Mouse (Mus musculus): ENCODE measurements around the gene Gabbr2. TPM values are rescaled to one million over a fixed set of nuclear protein-coding genes. Genes with fewer than 3 reads are reported as not detected.

Gene Gabbr2
- polyA plus RNA-seq, 1 experiment from 2014 or later = 13.3 TPM

DNA sequence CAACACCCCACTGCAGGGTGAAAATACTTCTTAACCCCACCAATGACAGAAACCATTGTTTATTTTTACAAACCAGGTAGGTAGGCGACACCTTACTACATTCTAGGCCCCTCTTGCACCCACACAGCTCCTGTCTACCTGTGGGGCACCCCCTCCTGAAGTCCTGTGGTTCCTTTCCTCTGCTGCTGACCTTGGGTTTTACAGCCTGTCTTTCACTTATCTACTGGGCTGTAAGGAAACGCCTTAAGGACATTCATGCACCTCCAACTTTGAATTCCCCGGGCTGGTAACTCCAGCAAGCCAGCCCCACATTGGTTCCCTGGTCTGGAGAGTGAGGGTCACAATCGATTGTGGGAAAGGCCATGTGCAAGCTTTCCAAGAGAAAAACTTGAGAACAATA is 34.7 kb downstream of the Gabbr2 start:
- H3K36me3 ChIP-seq (ENCODE audit: control insufficient read depth, insufficient read depth, low read length) = no peaks in the 10 kb centered on the region
- H3K27ac ChIP-seq (ENCODE audit: low read depth, low read length) = no peak overlapping the region
- H3K9ac ChIP-seq (ENCODE audit: low read depth, low read length) = no peak overlapping the region
- H3K4me1 ChIP-seq (ENCODE audit: control insufficient read depth, insufficient read depth, low read depth, low read length) = no peaks in the 10 kb centered on the region
- ATAC-seq = no peak
- H3K27me3 ChIP-seq (replicated peaks; ENCODE audit: control insufficient read depth, insufficient read depth, low read length) = no peaks in the 10 kb centered on the region
- no peaks in the 10 kb centered on the region for H3K9me3 ChIP-seq (ENCODE audit: control insufficient read depth, low read length)
- no peak overlapping the region for H3K4me2 ChIP-seq (ENCODE audit: low read length)
- WGBS = 76% methylated on average over 4 of the region's 4 CpGs
- no peak overlapping the region for H3K4me3 ChIP-seq (ENCODE audit: low read length)

DNA sequence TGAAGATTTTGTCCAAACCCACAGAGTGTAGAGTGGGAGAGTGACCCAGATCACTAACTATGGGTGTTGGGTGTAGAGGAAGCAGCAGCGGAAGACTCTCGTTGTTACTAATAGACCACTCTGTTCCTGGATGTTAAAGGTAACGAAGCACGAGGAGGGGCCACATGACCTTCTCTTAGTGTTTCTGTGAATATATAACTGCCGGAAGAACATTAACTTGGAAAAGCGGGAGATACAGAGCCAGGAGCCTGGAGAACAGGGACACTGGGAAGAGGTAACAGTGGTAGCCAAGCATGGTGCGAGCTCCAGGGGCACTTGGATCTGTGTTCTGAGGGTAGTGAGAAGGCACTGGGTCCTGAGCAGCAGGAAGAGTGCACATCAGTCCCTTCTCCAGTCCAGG is 38.7 kb downstream of the Gabbr2 start:
- Histone ChIP-seq H3K4me3 (ENCODE audit: low read length) (no peak overlapping the region), H3K27me3 (replicated peaks; ENCODE audit: control insufficient read depth, insufficient read depth, low read length) (no peaks in the 10 kb centered on the region), H3K4me2 (ENCODE audit: low read length) (no peak overlapping the region), H3K36me3 (ENCODE audit: control insufficient read depth, insufficient read depth, low read length) (no peaks in the 10 kb centered on the region), H3K9me3 (ENCODE audit: control insufficient read depth, low read length) (no peaks in the 10 kb centered on the region), H3K9ac (ENCODE audit: low read depth, low read length) (no peak overlapping the region), H3K27ac (ENCODE audit: low read depth, low read length) (no peak overlapping the region), H3K4me1 (ENCODE audit: control insufficient read depth, insufficient read depth, low read depth, low read length) (no peaks in the 10 kb centered on the region)
- no peak for ATAC-seq
- 84% methylated on average over 7 of the region's 7 CpGs for WGBS

DNA sequence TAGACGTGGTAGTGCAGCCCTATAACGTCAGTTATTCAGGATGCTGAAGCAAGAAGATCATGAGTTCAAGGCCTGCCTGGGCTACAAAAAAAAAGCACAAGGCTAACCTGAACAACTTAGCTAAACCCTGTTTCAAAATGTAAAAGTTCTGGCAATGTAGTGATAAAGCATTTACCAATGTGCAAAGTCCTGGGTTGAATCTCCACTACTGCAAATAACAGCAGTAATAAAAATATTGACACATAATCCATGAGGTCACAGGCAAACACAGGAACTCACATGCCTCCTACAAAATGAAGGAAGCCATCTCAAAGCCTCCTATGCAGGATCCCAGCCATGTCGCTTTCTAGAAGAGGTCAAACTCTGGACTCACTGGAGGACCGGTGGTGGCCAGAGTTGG is 39.1 kb downstream of the Gabbr2 start:
- WGBS = 91% methylated on average over 4 of the region's 4 CpGs
- H3K4me1 ChIP-seq (ENCODE audit: control insufficient read depth, insufficient read depth, low read depth, low read length) = no peaks in the 10 kb centered on the region
- no peaks in the 10 kb centered on the region for H3K9me3 ChIP-seq (ENCODE audit: control insufficient read depth, low read length)

DNA sequence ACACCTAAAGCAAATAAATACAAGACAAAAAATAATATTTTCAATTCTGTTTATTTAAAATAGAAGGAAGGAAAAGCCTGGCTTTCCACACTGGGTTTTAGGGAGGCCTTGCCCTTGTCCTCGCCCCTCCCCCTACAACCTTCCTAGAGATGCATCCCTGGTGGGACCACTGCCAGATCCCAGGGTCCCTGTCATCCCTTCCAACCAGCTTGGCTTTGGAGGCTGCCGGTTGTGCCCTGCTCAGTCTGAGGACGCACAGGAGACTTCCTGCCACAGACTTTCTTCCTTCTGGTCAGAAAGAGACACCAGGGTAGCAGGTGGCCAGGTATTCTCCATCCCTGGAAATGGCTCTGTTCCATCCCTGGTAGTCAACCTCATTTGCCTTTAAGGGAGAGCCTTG is 57.4 kb downstream of the Gabbr2 start:
- H3K4me1 ChIP-seq (ENCODE audit: control insufficient read depth, insufficient read depth, low read depth, low read length) = peaks cover 12% of the 10 kb centered on the region; the same call in 1 of the 2 replicates
- H3K9ac ChIP-seq (ENCODE audit: low read depth, low read length) = no peak overlapping the region
- no peak overlapping the region for H3K4me2 ChIP-seq (ENCODE audit: low read length)
- no peaks in the 10 kb centered on the region for H3K9me3 ChIP-seq (ENCODE audit: control insufficient read depth, low read length)
- 81% methylated on average over 3 of the region's 3 CpGs for WGBS
- H3K27me3 ChIP-seq (replicated peaks; ENCODE audit: control insufficient read depth, insufficient read depth, low read length) = no peaks in the 10 kb centered on the region
- H3K27ac ChIP-seq (ENCODE audit: low read depth, low read length) = no peak overlapping the region
- ATAC-seq = no peak
- H3K4me3 ChIP-seq (ENCODE audit: low read length) = no peak overlapping the region
- H3K36me3 ChIP-seq (ENCODE audit: control insufficient read depth, insufficient read depth, low read length) = no peaks in the 10 kb centered on the region

More for the DNA sequence above, 39.1 kb downstream of the Gabbr2 start:
- Histone ChIP-seq H3K27me3 (replicated peaks; ENCODE audit: control insufficient read depth, insufficient read depth, low read length) (no peaks in the 10 kb centered on the region), H3K27ac (ENCODE audit: low read depth, low read length) (no peak overlapping the region), H3K4me3 (ENCODE audit: low read length) (no peak overlapping the region), H3K36me3 (ENCODE audit: control insufficient read depth, insufficient read depth, low read length) (no peaks in the 10 kb centered on the region), H3K9ac (ENCODE audit: low read depth, low read length) (no peak overlapping the region), H3K4me2 (ENCODE audit: low read length) (no peak overlapping the region)
- no peak for ATAC-seq

DNA sequence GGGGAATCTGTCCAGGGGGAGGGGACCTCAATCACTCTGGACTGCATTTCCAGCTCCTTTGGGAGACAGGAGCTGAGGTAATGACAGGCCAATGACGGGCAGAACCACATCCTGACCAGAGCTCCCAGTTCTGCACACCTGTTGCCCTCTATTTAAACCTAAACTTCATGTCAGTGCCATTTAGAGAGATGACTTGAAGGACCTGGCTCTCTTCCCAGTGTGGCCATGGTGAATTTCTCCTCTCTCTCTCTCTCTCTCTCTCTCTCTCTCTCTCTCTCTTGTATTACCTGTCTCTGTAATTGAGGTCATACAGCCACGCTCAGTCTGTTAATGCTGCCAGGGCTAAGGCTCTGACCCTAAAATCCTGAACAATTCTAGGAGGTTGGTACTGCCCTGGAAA is 58.1 kb downstream of the Gabbr2 start:
- H3K9ac ChIP-seq (ENCODE audit: low read depth, low read length) = no peak overlapping the region
- H3K36me3 ChIP-seq (ENCODE audit: control insufficient read depth, insufficient read depth, low read length) = no peaks in the 10 kb centered on the region
- 66% methylated on average over 2 of the region's 2 CpGs for WGBS
- H3K4me2 ChIP-seq (ENCODE audit: low read length) = no peak overlapping the region
- H3K27ac ChIP-seq (ENCODE audit: low read depth, low read length) = no peak overlapping the region
- H3K4me1 ChIP-seq (ENCODE audit: control insufficient read depth, insufficient read depth, low read depth, low read length) = peaks cover 12% of the 10 kb centered on the region; the same call in 1 of the 2 replicates
- H3K9me3 ChIP-seq (ENCODE audit: control insufficient read depth, low read length) = no peaks in the 10 kb centered on the region
- no peaks in the 10 kb centered on the region for H3K27me3 ChIP-seq (replicated peaks; ENCODE audit: control insufficient read depth, insufficient read depth, low read length)
- no peak for ATAC-seq
- H3K4me3 ChIP-seq (ENCODE audit: low read length) = no peak overlapping the region

DNA sequence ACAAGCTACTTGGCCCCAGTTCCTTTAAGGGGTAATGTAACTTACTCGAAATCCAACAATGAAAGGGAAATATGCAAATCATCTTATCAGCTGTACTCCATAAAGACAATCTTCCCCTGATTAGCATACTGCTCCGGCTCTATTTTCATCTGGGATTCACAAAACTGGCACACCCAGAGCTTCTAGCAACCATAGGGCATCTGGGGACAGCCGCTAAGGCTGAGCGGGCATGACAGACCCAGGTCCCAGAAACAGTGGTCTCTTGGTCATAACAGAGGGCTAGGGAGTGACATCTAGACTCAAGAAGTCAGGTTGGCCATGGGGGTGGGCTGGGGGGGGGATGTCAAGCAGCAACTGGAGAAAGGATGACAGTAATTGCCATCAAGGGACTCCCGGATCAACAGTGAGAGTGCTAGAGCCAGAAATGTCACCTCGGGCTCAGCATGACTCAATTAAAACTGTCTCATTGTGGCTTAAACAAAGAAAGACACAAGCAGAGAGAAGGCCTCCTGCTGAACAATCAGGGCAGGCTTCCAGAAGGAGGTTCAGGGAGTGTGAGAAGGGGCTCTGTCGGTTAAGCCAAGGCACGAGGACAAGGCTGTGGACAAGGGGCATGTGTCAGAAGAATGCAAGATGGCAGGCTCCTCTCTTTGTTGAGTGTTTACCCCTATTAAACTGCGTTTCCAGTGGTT is 59.8 kb downstream of the Gabbr2 start:
- H3K27ac ChIP-seq (ENCODE audit: low read depth, low read length) = no peak overlapping the region
- no peaks in the 10 kb centered on the region for H3K36me3 ChIP-seq (ENCODE audit: control insufficient read depth, insufficient read depth, low read length)
- ATAC-seq = 0 out of 2 replicates have a peak, but pooled peaks have one; percentile 15
- no peak overlapping the region for H3K9ac ChIP-seq (ENCODE audit: low read depth, low read length)
- H3K4me3 ChIP-seq (ENCODE audit: low read length) = no peak overlapping the region
- H3K4me1 ChIP-seq (ENCODE audit: control insufficient read depth, insufficient read depth, low read depth, low read length) = peaks cover 12% of the 10 kb centered on the region; the same call in 1 of the 2 replicates
- 34% methylated on average over 9 of the region's 9 CpGs for WGBS
- no peaks in the 10 kb centered on the region for H3K9me3 ChIP-seq (ENCODE audit: control insufficient read depth, low read length)
- no peaks in the 10 kb centered on the region for H3K27me3 ChIP-seq (replicated peaks; ENCODE audit: control insufficient read depth, insufficient read depth, low read length)
- no peak overlapping the region for H3K4me2 ChIP-seq (ENCODE audit: low read length)

DNA sequence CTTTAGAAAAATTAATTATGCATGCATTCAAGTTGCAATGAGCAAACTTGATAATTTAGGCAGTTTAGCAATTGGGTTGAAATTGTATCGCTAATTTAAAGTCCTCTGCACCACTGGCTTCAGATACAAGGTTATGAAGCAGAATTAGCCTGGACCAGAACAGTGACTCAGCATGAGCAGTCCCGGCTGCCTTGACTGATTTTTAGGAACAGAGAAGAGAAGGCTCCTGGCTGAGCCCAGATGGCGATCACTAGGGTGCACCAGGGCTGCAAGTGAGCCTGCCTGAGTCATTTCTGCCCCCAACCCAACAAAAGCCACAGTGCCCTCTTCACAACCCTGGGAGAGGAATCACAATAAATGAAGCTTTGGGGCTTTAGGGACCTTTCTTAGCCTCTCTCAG is 63.6 kb downstream of the Gabbr2 start:
- H3K36me3 ChIP-seq (ENCODE audit: control insufficient read depth, insufficient read depth, low read length) = no peaks in the 10 kb centered on the region
- H3K4me3 ChIP-seq (ENCODE audit: low read length) = no peak overlapping the region
- no peaks in the 10 kb centered on the region for H3K9me3 ChIP-seq (ENCODE audit: control insufficient read depth, low read length)
- H3K9ac ChIP-seq (ENCODE audit: low read depth, low read length) = no peak overlapping the region
- no peaks in the 10 kb centered on the region for H3K27me3 ChIP-seq (replicated peaks; ENCODE audit: control insufficient read depth, insufficient read depth, low read length)
- 51% methylated on average over 3 of the region's 3 CpGs for WGBS
- no peak for ATAC-seq
- H3K4me2 ChIP-seq (ENCODE audit: low read length) = no peak overlapping the region
- H3K27ac ChIP-seq (ENCODE audit: low read depth, low read length) = no peak overlapping the region
- peaks cover 6% of the 10 kb centered on the region; the same call in 1 of the 2 replicates for H3K4me1 ChIP-seq (ENCODE audit: control insufficient read depth, insufficient read depth, low read depth, low read length)

DNA sequence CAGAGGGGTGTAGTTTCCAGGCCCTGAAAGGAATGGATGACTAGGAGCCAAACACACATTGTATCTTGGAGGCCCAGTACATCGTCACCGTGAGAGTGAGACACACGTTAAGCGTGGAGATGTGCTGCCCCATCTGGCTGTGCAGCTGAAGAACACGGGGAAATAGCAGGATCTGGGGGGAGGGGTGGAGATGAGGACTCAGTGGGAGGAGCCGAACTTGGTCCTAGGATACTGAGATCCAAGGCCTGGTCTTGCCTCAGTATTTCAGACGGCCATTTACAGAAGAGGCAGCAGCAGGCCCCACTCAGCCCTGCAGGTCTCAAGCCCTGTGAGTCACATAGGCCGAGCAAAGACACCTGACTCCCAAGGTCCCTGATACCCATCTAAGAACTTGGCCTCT is 72.5 kb downstream of the Gabbr2 start:
- ATAC-seq = peak; percentile 66
- Histone ChIP-seq H3K9me3 (ENCODE audit: control insufficient read depth, low read length) (no peaks in the 10 kb centered on the region), H3K9ac (ENCODE audit: low read depth, low read length) (no peak overlapping the region), H3K27ac (ENCODE audit: low read depth, low read length) (no peak overlapping the region; the same call in 1 of the 2 replicates), H3K4me1 (ENCODE audit: control insufficient read depth, insufficient read depth, low read depth, low read length) (peaks cover 4% of the 10 kb centered on the region), H3K4me2 (ENCODE audit: low read length) (no peak overlapping the region), H3K27me3 (replicated peaks; ENCODE audit: control insufficient read depth, insufficient read depth, low read length) (no peaks in the 10 kb centered on the region), H3K4me3 (ENCODE audit: low read length) (no peak overlapping the region), H3K36me3 (ENCODE audit: control insufficient read depth, insufficient read depth, low read length) (no peaks in the 10 kb centered on the region)
- 35% methylated on average over 8 of the region's 8 CpGs for WGBS

DNA sequence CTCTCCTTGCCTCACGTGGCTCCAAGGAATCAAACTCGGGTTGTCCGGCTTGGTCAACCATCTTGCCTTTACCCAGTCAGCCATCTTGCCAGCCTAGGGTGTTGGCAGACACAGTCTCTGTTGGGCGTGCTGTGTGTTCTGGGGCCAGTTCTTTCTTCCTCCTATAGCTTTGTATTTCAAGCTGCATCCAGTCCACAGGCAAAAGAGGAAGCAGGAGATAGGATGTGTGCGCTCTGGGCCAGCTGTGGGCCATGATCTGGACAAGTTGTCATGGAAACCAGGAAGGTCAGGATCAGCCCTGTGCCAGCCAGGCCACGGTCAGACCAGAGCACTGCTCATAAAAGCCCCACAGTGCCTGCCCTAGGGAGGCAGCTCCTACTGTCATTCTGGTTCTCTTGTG is 74.9 kb downstream of the Gabbr2 start:
- no peaks in the 10 kb centered on the region for H3K36me3 ChIP-seq (ENCODE audit: control insufficient read depth, insufficient read depth, low read length)
- 84% methylated on average over 6 of the region's 6 CpGs for WGBS
- no peaks in the 10 kb centered on the region for H3K9me3 ChIP-seq (ENCODE audit: control insufficient read depth, low read length)

More for the DNA sequence above, 74.9 kb downstream of the Gabbr2 start:
- no peaks in the 10 kb centered on the region for H3K27me3 ChIP-seq (replicated peaks; ENCODE audit: control insufficient read depth, insufficient read depth, low read length)
- no peak overlapping the region for H3K9ac ChIP-seq (ENCODE audit: low read depth, low read length)
- H3K27ac ChIP-seq (ENCODE audit: low read depth, low read length) = no peak overlapping the region
- 0 out of 2 replicates have a peak, but pooled peaks have one; percentile 3 for ATAC-seq
- no peak overlapping the region for H3K4me2 ChIP-seq (ENCODE audit: low read length)
- H3K4me3 ChIP-seq (ENCODE audit: low read length) = no peak overlapping the region
- H3K4me1 ChIP-seq (ENCODE audit: control insufficient read depth, insufficient read depth, low read depth, low read length) = peaks cover 4% of the 10 kb centered on the region
